Mouse (Mus musculus): Measurements from ENCODE around the gene Cacna1i.

DNA sequence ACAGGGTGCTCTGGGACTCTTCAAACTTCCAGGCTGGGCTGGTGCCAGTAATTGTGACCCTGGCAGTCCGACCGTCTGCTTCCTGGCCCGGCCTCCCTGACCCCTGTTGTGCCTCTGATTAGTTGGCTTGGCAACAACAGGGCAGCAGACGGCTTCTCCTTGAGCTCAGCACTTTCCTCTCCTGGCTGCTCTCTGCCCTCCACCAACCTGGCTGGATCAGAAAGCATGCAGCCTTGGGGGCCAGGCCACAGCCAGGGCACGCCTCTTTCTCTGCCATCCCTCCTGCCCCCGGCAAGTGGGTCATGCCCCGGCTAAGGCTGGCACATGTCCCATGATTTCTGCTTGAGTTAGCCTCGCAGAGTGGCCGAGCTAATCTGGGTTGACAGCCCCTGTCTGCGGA is 56.0 kb downstream of the Cacna1i start:
- TF ChIP-seq POLR2A (IDR thresholded peaks at IDR 0.05; ENCODE audit: insufficient read depth, low read length) (no peak), CTCF (IDR thresholded peaks at IDR 0.05; ENCODE audit: low read depth, low read length) (no peak)

Measured in ES-Bruce4 (cell line).